Mouse (Mus musculus) layer of hippocampus, adult 2 months (tissue): Measurements from ENCODE around the gene Fbxo17. TPM values are rescaled to one million over a fixed set of nuclear protein-coding genes. Genes with fewer than 3 reads are reported as not detected.
"Not testable (repeated sequence)": the region's sequence is repeated elsewhere in the genome, so short reads cannot be mapped to it uniquely, and the experiment has no call there.

ENCODE experiments used
- DNase-seq, 2 experiments: peaks; one replicate each; pipeline ENCODE4 v3.0.0; 2022; ENCODE audit warnings: low spot score in 2 of 2
- H3K27ac ChIP-seq: fragments of 200-600 bp; 2 replicates; pipeline ENCODE4 v1.8.1; 2022
- H3K4me3 ChIP-seq: fragments of 200-600 bp; 2 replicates; pipeline ENCODE4 v1.8.1; 2022; ENCODE audit warnings: mild to moderate bottlenecking
- CTCF ChIP-seq: fragments of 200-600 bp; conservative IDR thresholded peaks from 2 replicates; pipeline ENCODE4 v1.8.1; 2022; ENCODE audit warnings: antibody characterized with exemption, mild to moderate bottlenecking, moderate library complexity
- long read RNA-seq, 2 experiments: library from polyadenylated mRNA; stranded (forward); transcript quantifications; one replicate each; pipeline ENCODE4 v2.0.0; 2021; ENCODE audit warnings: borderline mapping rate in 2 of 2
- total RNA-seq, 2 experiments: library from RNA; stranded (reverse); gene quantifications; 2 replicates each; pipeline ENCODE4 v1.2.3; 2021

The Fbxo17 gene
- 1 to 10 TPM in 1 of 2 experiments, under 1 TPM in 1; 0.98 to 1.4 TPM for total RNA-seq
- long read RNA-seq, experiment 1, partial matches to known transcripts, result 0 of 2 reads
- long read RNA-seq, experiment 1, other reads (novel, unspliced or antisense), result 1 of 2 reads
- long read RNA-seq, experiment 2, partial matches to known transcripts, result 1 of 2 reads
- long read RNA-seq, experiment 2, other reads (novel, unspliced or antisense), result 0 of 2 reads

GRCm38 (mm10) chr7:28716590-28717281 is at the start of gene Fbxo17:
Gene Fbxo17 (plus strand): TSS chr7:28716804.
- H3K27ac ChIP-seq, result 0 out of 2 replicates have a peak within 1 kb of the TSS, but pooled peaks have one; percentile 46
- TF ChIP-seq CTCF, result peak; percentile 65
- H3K4me3 ChIP-seq, result peak within 1 kb of the TSS; percentile 60
- DNase-seq, result no peak

GRCm38 (mm10) chr7:28671172-28671571 is 45.4 kb upstream of the Fbxo17 start:
- H3K4me3 ChIP-seq, result no peak overlapping the region
- TF ChIP-seq CTCF, result no peak
- DNase-seq, result no peak
- H3K27ac ChIP-seq, result no peak overlapping the region

DNA sequence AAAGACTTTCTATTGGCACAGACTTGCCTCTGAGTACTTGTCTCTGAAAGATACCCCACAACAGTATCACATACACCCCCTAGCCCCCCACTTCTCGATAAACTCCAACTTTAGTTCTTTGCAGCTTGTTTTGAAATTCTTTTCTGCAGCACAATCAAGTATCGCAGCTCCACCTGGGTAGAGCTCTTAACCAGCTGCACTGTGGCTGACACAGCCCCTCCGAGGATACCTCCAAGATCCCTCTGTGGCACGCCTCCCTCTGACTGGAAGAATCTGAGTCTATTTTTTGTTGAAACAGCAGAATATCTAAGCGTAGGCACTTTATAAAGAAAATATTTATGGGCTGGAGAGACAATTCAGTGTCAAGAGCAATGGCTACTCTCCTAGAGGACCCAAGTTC is 44.3 kb upstream of the Fbxo17 start:
- Histone ChIP-seq H3K27ac (no peak overlapping the region), H3K4me3 (no peak overlapping the region)
- no peak for TF ChIP-seq CTCF
- DNase-seq, result no peak

- not testable (repeated sequence) for H3K27ac ChIP-seq, DNase-seq, H3K4me3 ChIP-seq
These were observed 43.8 kb upstream of the Fbxo17 start for GRCm38 (mm10) chr7:28672786-28673185.

- no peak for DNase-seq
- H3K27ac ChIP-seq, result no peak overlapping the region
- no peak for TF ChIP-seq CTCF
- H3K4me3 ChIP-seq, result no peak overlapping the region
These were observed 41.6 kb upstream of the Fbxo17 start for GRCm38 (mm10) chr7:28674994-28675393.

- no peak for DNase-seq
- TF ChIP-seq CTCF, result peak; percentile 71
- no peak overlapping the region for H3K4me3 ChIP-seq
- no peak overlapping the region for H3K27ac ChIP-seq
These were observed 40.9 kb upstream of the Fbxo17 start for GRCm38 (mm10) chr7:28675746-28676145.

DNA sequence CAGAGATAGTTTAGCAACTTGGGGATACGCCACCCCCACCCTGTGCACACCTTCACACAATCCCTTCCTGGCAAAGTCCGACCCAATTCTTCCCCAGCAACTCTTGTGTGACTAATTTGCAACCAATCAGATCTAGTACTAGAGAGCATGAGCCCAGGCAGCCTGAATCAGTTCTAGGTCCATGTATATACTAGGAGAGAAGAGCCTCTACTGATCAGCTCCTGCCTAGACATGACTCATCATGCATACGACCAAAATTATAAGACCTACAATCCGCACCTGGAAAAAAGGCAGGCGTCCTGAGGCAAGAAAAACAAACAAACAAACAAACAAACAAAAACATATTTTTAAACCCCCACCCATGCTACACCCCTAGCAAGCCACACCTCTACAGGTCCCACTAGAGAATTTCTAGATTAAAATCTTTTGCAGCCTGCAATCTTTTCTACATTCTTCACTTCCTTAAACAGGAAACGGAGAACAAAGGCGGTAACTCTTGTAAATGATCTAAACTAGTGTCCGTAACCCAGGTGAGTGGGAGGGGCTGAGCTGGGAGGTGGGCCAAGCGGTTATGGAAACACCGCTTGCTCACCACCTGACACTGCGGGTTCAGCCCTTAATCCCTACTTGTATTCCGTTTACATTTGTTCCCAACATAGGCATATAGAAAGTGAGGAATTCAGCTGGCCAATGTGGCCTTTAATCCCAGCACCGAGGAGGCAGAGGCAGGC is 39.6 kb upstream of the Fbxo17 start:
- TF ChIP-seq CTCF, result no peak
- Histone ChIP-seq H3K27ac (no peak overlapping the region), H3K4me3 (no peak overlapping the region)
- no peak for DNase-seq

GRCm38 (mm10) chr7:28677624-28678023 is 39.0 kb upstream of the Fbxo17 start:
- Histone ChIP-seq H3K27ac (no peak overlapping the region), H3K4me3 (no peak overlapping the region)
- TF ChIP-seq CTCF, result no peak
- DNase-seq, result no peak

DNA sequence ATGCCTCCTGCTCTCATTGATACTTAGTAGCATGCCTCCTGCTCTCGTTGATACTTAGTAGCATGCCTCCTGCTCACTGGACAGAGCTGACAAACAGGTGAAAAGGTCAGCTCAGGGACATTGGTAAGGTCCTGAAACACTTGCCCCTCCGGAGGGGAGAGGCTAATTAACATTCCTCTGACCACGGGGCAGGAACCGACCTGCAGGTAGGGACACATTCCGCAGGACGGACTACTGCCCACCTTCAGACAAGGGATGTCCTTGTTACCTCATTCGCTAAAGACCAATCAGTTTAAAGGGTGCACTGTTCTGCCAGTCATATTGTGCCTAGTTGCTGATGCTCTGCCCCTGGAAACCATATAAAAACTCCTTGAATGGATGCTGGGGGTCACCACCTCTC is 25.5 kb upstream of the Fbxo17 start:
- H3K4me3 ChIP-seq, result no peak overlapping the region
- no peak for TF ChIP-seq CTCF
- no peak overlapping the region for H3K27ac ChIP-seq
- DNase-seq, result no peak

DNA sequence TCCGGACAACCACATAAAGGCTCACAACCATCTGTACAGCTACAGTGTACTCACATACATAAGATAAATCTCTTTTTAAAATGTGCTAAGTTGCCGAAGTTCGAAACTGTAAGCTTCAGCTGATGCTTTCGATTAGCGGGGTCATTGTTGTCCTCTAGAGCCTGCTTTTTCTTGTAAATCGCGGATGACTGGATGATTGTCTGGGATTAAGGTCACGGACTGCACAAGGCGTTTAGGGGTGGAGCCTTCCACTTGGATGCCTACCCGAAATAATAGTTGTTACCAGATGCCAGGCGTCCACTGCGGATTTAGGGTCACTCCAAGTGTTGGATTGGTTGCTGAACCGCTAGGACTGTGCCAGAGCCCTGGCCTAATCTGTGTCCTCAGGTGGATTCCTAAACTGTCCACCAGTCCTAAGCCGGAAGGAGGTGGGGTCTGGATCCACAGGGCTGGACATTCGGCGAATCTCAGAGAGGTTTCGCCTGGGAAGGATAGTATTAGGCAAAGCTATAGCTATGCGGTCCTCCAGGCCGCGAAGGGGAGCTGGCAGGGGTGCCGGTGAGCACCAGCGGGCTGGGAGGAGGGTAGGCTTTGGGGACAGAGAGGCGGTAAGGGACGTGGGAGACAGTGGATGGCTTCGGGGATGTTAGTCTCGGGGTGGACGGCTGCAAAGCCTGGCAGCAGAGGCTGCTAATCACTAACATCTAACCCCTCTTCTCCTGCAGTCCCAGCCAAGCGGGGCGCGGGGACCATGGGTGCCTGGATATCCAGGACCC is 23.9 kb upstream of the Fbxo17 start, which contains the start of gene Fbxo27:
TSS of gene Fbxo27 (plus strand) at position 305 of the 776 bp plus-strand sequence.
- peak; percentile 59 for DNase-seq
- no peak for TF ChIP-seq CTCF
- peak within 1 kb of the TSS; percentile 76 for H3K4me3 ChIP-seq
- H3K27ac ChIP-seq, result peak within 1 kb of the TSS; percentile 89

DNA sequence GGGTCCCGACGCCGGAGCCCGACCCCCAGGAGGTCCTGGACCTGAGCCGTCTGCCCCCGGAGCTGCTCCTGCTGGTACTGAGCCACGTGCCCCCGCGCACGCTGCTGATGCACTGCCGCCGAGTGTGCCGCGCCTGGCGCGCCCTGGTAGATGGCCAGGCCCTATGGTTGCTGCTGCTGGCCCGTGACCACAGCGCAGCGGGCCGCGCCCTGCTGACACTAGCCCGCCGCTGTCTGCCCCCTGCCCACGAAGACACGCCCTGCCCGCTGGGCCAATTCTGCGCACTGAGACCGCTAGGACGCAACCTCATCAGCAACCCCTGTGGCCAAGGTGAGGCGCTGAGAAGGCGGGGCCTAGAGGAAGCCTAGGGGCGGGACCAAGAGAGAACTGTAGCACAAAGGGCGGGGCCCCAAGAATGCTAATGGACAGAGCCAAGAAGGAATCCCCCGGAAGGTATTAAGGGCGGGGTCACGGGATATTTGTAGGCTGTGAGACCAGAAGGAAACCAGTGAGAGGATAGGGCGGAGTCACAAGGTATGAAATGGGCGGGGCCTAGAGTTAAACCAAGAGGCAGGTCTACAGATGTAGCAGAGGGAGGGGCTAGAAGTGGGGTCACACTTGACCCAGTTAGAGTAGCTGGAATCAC is 23.2 kb upstream of the Fbxo17 start:
- peak overlapping the region; percentile 89 for H3K27ac ChIP-seq

GRCm38 (mm10) chr7:28694423-28694822 is 22.2 kb upstream of the Fbxo17 start:
- no peak overlapping the region for H3K27ac ChIP-seq
- no peak overlapping the region for H3K4me3 ChIP-seq
- no peak for TF ChIP-seq CTCF
- DNase-seq, result no peak

More for the DNA sequence above, 23.2 kb upstream of the Fbxo17 start:
- peak overlapping the region; percentile 76 for H3K4me3 ChIP-seq
- peak; percentile 69 to 84 for DNase-seq
- TF ChIP-seq CTCF, result no peak; the same call in 1 of the 2 replicates
